Mouse (Mus musculus) thymus, adult 18-20 months (tissue): Measurements from ENCODE around the gene Farp1.
"Not testable (repeated sequence)": the region's sequence is repeated elsewhere in the genome, so short reads cannot be mapped to it uniquely, and the experiment has no call there.

Experiments used
- DNase-seq, 2 experiments: peaks; one replicate each; pipeline ENCODE4 v3.0.0; 2022; ENCODE audit warnings: mixed read lengths in 2 of 2

Farp1 gene

DNA sequence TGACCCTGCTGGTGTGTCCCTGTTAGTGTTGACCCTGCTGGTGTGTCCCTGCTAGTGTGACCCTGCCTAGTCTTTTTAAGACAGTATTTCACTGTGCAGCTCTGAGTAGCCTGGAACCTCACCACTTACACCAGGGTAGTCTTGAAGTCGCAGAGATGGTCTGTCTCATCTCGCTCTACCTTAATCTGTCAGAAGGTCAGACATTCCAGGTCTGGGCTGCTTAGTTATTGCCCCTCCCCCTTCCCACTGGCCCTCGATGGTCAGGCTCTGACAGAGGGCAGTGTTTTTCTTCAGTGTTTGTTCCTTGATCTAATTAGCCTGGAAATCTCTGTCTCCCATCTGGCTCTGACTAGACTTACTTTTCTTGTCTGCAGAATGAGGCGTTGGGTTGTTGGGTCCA, 71.9 kb downstream of the Farp1 start:
- DNase-seq, result no peak

DNA sequence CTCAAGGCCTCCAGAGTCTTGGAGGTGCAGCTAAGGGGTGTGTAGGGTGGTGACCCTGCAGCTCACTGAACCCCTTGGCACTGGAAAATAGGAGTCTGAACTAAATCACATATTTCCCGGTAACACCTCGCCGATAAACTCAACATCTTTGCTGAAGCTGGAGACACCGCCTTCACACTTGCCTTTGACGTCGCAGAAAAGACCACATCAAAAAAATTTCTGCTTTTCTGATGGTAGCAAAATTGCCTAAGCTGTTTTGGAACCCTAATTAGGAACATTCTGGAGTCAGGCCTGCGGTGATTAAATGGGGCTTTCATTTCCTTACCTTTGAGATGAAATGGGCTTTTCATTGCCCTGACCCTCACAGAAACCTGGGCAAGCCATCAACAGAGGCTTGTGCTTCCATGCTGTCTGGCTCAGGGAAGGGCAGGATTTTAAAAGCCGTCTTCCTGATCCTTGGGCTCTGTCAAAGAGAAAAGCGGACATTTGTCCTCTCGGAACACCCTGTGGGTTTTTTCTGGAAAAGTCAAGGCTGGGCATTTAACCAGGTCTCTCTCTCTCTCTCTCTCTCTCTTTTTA, 72.8 kb downstream of the Farp1 start:
- DNase-seq, result no peak

DNA sequence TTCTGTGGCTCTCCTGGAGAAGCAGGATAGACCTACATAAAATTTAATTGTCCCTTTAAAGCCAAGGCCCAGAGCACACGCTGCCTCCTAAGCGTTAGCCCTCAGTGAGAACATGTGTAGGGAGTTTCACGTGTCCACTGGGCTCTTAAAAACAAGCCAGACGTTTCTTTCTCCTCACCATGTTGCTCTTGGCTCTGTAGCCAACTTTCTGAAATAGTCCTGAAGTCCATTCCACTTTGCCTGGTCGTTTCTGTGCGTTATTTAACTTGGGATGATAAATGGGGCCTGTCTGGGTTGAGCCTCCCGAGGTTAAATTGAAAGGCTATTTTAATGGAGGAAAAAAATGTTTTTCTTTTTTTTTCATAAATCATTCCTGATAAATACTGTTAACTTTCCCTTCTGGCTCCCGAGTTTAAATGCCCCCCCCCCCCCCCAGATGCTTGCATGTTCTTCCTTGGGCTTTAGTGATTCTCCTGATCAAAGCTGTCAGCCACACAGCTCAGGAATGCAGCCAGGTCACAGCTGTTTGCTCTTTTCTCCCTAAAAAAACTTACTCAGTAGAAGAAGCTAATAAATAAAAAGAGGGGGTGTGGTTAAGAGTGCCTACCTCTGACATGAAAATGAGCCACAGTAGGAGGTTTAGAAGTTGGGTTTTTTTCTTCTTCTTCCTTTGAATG, 73.6 kb downstream of the Farp1 start:
- no peak for DNase-seq

DNA sequence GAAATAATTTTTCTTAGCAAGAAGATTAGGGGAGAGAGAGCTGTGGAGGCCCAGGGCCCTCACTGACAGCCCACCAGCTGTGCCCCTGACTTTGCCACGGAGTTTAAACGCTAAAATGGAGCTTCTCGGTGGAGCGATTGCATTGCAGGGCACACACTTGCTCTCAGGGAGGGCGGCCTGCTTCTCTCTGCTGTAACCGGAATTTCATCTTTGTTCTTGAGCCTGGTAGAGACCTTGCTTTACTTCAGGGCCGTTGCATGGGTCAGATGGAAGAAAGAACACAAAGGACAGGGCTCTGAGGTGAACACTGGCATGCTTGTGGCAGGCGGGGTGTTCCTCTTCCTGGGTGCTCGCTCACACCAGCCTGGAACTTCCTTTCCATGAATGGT, 74.1 kb downstream of the Farp1 start:
- DNase-seq, result no peak

DNA sequence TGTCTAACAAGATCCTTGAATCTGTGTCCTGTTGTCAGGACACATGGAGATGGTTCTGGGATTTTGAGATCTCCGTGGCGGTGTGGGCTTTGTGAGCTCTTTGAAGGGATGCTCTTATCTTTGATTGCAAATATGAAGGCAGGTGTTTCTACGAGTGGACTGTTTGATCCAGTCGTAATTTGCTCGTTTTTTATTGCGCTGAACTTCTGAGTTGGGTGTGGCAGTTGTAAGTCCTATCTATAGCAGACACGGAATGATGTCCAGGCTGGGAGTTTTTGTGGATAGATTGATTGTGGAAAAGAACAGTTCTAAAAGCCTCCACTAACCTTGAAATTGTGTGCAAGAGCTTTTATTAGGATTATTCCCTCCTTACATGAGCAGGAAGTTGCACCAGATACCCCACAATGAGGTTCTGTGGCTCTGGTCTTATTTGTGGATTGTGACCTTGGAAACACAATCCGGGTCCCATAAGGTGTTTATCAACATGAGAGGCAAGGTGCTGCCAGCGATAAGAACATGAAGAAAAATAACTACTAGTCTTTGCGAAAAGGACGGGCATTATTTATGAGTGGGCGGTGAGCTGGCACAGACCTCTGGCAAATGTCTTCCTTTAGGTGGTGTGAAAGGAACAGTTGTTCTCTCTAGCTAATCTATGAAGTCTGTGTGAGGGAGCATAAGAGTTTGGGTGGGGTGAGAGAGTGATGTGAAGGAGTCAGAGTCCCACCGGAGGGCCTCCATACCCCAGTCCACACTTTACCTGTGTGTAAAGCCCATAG, 75.7 kb downstream of the Farp1 start:
- no peak for DNase-seq

DNA sequence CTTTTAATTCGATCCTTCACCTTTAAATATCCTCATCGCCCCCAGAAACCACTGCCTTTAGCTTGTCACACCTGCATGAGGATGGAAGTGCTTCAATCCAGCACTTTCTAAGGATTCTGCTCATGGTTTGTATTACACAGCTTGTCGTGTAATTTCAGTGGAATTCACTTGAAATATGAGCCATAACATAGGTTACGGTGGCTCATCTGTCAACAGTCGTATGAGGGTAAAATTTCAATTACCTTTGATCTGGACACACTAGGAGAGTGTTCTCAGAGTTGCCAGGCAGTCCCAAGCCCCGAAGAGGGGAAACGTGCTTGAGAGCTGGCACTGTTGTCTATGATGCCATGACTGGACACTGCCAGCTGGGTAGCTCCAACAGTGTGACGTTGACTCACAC, 77.1 kb downstream of the Farp1 start:
- no peak for DNase-seq

DNA sequence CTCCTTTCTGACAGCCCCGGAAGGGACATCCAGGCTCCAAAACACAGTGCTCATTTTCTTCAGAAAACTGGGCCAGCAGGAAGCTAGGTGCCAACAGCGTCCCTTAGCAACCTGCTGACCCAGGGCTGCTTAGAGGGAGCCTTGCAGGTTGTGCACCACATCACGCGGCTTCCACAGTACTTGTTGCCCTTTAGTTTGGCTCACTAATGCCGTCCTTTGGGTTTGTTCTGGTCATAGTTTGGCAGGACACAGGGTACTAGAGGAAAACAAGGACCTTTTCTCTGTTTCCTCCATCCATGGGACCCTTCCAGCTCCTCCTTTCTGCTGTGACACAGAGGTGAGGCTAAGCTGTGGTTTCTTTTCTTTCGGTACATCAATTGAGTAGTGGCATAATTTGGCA, 78.8 kb downstream of the Farp1 start:
- no peak for DNase-seq

DNA sequence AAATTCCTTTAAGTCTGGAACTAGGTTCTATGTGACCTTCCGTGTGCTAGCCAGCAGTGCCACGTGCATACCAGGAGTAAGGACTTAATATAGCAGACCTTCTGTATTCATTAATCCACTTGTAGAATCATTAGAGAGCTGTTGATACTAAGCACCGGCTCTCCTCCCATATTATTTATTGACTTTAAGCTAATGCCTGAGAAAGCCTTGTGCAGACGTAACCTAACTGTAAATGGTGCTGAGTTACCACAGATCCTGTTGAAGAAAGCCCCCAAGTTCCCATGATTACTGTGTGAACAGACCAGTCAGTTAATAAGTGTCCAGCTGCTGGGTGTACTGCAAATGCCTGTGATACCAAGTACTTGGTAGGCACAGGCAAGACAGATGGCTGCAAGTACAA, 81.7 kb downstream of the Farp1 start:
- DNase-seq, result no peak

DNA sequence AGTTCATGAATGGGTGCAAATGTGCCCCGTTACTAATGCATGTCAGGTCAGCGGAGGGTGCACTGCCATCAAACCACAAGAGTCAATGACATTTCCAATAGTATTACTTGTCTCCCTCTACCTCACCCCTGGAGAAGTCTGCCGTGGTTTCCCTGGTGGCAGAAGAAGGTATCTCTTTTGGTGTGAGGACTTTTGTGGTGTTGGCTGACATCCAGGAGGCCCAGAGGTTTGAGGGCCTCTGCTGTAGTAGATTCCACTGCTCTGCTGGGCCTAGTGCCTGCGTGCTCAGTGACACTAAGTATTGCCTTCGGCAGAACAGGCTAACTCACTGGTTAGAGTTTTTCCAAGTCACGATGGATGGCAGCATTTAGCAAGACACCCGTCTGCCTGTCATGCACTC, 83.9 kb downstream of the Farp1 start:
- no peak for DNase-seq

DNA sequence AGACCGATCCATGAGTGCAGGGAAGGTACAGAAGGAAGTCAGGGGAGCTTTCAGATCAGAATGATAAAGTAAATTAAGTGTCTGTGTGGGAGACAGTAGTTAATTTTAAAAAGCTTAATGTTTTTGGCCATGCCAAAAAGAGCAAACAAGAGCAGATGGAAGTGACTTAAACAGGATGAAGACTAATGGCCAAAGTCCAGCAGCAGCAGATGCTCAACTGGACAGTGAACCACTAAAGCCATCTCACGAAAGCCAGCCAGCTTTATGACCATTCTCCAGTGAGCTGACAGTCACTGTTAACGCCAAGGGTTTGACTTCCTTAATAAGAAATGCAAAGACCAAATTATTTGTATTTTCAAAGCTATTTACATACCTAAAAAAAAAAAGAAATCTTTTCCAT, 86.7 kb downstream of the Farp1 start:
- DNase-seq, result no peak

DNA sequence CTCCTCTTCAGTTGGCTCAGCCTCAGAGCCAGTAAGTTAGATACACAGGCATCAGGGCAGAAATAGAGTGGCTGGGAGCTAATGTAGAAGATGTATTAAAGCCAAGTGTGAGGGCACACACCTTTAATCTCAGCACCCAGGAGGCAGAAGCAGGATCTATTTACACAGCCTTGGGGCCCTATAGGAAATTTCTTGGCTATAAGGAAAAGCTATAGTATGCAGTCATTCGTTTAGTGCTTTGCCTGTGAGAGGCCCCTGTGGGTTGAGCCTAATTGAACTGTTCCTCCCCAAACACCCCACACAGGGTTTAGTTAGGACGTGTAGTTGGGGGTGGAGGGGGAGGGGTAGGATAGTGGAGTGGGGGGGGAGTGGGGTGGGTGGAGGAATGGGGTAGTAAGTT, 87.9 kb downstream of the Farp1 start:
- no peak for DNase-seq

DNA sequence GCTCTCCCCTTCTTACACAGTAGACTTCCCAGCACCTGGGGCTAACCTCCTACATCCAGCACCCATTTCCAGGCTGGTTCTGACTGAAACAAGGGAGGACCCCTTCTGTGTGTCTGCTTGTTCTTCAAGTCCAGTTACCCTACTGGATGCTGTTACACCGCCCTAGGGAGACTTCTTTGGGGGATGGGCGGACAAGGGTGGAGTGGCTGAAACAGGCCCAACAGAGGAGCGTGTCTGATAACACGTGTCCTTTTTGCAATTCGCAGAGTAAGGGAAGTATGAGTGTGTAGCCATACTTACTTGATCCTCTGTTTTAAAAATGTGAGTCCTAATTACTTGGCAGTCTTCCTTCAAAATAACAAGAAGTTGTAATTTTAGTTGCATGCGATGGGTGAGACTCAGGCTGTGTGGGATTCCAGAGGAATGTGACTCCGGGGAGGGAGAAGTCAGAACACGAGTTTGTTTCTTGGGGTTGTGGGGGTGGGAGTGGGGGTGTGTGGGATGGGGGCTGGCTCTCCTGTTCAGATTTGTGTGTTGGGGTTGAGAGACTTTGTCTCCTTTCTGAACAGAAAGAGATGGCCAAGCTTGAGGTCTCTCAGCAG, 89.5 kb downstream of the Farp1 start:
- no peak for DNase-seq

DNA sequence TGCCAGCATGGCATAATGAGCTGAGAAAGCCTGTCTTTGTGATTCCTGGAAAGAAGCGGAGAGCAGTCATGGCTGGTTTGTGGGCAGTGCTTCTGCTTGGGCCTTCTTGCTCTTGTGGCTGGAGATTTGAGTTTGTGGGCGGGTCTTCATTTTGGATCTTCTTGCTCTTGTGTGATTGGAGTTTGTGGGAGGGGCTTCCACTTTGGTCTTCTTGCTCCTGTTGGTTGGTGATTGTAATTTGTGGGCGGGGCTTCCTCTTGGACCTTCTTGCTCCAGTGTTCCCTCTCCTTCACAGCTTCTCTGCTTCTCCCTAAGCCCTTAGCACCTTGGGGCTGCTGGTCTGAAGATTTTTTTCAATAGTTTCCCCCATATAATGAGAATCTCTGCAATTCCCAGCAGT, 90.7 kb downstream of the Farp1 start:
- no peak for DNase-seq

DNA sequence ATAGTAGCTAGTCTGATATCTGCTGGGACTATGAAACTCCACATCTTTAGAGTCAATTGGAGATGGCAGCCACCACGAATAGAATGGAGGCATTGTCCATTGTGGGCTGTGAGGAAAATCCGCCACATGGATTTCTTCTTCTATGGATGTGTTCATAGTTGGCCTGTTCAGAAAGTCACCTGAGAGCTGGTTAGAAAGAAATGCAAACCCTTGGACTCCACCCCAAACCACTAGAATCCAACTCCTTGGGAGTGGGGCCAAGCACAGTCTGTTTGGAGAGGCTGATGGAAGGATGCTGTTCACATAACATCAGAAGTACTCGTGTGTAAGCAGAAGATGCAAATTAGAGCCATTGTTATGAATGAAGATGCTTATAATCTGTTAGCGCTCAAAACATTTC, 91.3 kb downstream of the Farp1 start:
- DNase-seq, result no peak

DNA sequence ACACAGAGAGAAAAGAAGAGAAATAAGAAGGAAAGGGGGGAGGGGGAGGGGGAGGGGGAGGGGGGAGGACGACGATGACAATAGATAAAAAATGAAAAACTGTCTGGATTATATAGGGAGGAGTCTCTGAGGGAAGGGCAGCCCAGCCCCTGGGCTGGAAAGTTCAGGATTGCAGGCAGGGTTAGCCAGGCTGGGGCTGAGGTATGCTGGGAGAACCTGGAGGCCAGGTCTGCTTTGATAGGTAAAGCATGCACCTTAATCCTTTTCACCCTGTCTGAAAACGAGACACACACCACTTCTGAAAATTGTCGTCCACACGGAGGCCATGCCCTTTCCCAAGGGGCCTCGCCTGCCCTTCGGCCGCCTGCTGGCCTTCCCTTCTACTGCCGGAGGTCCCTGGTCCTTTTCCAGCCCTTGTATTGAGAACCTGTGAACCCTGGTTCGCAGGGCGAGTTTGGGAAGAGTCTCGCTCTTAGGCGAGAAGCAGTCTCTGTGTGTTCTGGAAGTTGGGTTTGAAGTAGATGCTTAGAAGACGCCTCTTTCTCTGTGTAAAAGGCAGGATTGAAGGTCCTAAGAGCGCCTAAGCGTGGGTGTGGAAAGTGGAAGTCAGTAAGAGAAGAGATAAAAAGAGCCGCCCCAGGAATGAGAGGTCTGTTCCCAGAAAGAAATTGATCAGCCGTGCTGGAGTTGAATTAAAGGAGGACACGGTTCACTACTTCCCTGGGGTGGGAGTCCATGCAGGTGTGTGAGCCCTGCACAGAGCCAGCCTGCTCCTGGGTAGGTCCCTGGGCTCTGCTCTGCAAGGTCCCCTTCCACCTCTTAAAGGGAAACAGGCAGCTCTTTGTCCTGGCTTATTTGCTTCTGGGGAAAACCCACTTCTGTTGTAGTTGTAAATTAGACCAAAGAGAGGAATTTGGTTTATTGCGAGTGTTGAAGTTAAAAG, 94.1 kb downstream of the Farp1 start:
- DNase-seq, result no peak

DNA sequence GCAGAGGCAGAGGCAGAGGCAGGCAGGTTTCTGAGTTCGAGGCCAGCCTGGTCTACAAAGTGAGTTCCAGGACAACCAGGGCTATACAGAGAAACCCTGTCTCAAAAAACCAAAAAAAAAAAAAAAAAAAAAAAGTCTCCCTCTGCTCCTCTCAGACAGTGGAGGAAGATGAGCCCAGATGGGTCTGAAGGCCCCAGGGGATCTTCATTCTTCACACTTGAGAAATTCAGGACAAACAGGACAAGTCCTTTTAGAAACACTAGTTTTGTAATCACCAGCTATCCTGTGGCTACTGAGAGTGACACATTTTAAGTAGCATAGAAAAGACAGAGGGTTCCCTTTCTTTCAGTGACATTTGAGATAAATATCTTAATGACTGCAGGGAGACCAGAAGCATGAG, 95.4 kb downstream of the Farp1 start:
- DNase-seq, result not testable (repeated sequence)

DNA sequence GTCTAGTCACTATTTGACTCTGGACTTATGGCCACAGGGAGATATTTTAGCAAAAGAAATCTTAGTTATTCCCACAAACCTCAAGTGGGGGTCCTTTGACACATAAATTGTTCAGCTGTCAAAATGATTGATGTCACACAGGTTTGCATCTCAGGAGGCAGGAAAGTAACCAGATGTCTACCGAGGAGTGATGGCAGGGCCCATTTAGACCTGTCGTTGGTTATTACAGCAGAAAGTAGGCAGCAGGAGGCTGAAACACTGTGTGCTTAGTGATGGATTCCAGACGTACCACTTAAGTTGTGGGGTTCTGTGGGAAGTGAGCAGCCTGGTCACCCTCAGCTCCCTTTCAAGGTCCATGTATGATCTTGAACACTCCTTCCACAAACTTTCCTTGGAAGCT, 99.4 kb downstream of the Farp1 start:
- DNase-seq, result no peak

DNA sequence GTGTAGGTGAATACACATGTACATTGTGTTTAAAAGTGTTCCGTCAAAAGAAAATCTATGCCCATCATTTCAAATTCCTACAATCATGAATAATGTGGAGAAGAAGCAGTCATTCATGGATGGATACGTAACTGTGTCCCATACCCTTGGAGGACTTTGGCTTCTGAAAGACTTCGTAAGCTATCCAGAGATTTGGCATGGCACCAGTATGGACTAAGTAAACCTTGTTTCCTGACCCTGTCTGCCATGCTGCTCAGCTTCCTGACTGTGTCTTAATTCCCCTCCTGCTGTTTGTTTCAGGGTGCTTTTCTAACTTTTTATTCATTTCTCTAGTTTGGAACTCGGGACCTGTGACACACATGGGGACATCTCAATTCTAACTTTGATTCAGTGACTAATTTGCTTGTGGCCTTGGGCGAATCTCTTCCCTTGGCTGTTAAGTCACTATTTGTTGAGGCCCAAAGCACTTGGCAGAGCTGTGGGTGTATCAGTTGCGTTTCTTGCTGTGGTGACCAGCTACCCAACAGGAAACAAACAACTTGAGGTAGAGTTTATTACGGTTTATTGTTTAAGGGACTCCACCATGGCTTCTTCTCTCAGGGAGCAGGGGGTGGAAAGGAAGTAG, 108.9 kb downstream of the Farp1 start:
- DNase-seq, result no peak

DNA sequence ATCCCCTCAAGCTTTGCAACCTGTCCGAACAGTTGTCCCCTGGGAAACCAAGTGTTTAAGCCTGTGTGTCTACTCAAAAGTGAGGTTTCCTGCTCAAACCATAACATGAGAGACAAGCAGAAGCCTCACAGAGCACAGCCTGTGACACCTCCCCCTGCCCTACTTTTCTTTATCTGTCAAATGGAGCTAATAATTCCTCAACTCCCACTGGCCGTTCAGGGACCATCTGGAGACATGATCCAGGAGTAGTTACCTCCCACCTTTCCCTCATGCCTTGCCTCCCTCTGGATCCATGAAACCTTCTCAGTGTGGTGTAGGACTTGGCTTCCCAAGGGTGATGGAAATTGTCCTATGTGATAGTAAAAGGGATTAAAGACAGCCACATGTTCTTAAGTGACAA, 109.5 kb downstream of the Farp1 start:
- DNase-seq, result no peak

DNA sequence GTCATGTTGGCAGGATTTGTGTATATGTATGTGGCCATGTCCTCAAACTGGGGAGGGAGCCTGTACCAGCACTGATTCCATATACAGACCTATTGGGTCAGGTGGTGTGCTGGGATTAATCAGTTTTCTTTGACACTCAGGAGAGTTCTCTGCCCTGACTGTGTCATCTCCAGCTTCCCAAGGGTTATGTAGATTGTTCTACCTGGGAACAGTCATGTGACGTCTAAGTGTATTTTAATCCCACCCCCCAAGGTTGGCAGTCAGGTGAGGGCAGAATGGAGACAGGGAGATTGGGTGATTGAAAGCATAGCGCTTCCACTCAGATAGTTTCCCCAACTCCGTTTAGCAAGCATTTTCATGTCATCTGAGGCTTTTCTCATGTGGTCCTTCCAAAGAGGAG, 110.3 kb downstream of the Farp1 start:
- DNase-seq, result no peak

DNA sequence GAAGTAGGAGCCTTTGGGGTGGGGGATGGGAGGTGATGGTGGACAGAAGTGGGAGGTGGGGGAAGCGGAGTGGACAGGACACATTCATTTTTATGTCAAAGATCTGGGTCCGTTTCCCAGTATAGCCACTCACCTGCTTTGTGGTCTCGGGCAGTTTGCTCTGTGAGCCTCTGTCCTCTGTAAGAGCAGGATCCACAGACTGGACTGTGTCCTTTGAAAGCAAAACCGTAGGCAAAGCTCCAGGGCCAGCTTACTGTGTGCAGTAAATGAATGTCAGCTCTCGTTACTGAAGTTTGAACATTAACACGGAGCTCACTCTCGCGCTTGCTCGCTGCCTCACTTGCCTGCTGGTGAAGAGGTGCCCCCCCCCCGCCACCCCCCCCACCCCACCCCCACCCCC, 110.7 kb downstream of the Farp1 start:
- DNase-seq, result no peak

DNA sequence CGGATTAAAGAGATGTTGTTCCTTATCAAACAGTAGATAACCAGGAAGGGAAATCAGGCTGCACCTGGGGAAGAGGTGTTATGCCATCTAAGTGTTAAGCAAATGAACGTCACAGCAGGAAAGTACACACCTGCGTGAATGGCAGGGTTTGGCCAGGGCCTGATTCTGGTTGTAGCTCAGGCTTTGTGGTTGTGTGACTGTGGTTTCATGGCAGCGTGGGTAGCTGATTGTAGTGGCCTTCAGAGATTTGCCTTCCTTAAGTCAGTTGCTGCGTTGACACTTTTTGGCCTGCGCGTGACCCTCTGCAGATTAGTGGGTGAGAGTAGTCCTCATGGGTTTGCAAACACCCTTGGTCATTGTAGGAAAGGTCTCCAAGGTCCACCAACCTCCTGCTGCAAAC, 111.2 kb downstream of the Farp1 start:
- no peak for DNase-seq
